Mouse (Mus musculus) stomach, embryonic 14.5 days (tissue): ENCODE measurements at regions not wholly inside any gene's neighbourhood (a gene's known extent, or its start where the extent isn't known, plus 50 kb on each side); places are given as distances from the start of the nearest gene placed in this dataset.

Source experiments
- ATAC-seq: fragments of 200-750 bp; cut with Nextera tagmentation; 2 replicates; pipeline ENCODE4 v1.8.0; 2017; ENCODE audit warnings: low read depth, moderate TSS enrichment; ENCODE audit not compliant: insufficient number of reproducible peaks, insufficient read depth, low FRiP score
- H3K27ac ChIP-seq: fragments of 300-500 bp; sonication (generic); 2 replicates; pipeline ENCODE4 v1.5.1; 2014; ENCODE audit warnings: mild to moderate bottlenecking, low read length, moderate library complexity, mixed read lengths
- H3K27me3 ChIP-seq: fragments of 300-500 bp; sonication (generic); 2 replicates; pipeline ENCODE4 v1.6.1; 2014; ENCODE audit warnings: low read length, control low read depth, mixed read lengths; ENCODE audit not compliant: control insufficient read depth, insufficient read depth
- H3K36me3 ChIP-seq: fragments of 300-500 bp; sonication (generic); 2 replicates; pipeline ENCODE4 v1.6.1; 2014; ENCODE audit warnings: mild to moderate bottlenecking, control low read depth, low read length, moderate library complexity, mixed read lengths; ENCODE audit not compliant: control insufficient read depth, insufficient read depth
- H3K4me1 ChIP-seq: fragments of 300-500 bp; sonication (generic); 2 replicates; pipeline ENCODE4 v1.6.1; 2014; ENCODE audit warnings: low read length, control low read depth, mixed read lengths; ENCODE audit not compliant: control insufficient read depth, insufficient read depth
- H3K4me2 ChIP-seq: fragments of 300-500 bp; sonication (generic); replicated peaks from 2 replicates; pipeline ENCODE4 v1.6.1; 2014; ENCODE audit warnings: low read depth, low read length, control low read depth
- H3K4me3 ChIP-seq: fragments of 300-500 bp; sonication (generic); 2 replicates; pipeline ENCODE4 v1.5.1; 2014; ENCODE audit warnings: low read depth, low read length, control low read depth
- H3K9ac ChIP-seq: fragments of 300-500 bp; sonication (generic); replicated peaks from 2 replicates; pipeline ENCODE4 v1.6.1; 2014; ENCODE audit warnings: low read depth, mild to moderate bottlenecking, control low read depth, low read length, moderate library complexity, mixed read lengths
- H3K9me3 ChIP-seq: fragments of 300-500 bp; sonication (generic); 2 replicates; pipeline ENCODE4 v1.6.1; 2016; ENCODE audit warnings: low read depth, low read length, control low read depth; ENCODE audit not compliant: control insufficient read depth
- WGBS: fragments of 180-500 bp; shearing (Covaris S2); extraction: QIAGEN DNeasy Blood & Tissue Kit; methylation state at CpG from one replicate; pipeline ENCODE4 v1.1.7; 2014; 5-methylcytosine and 5-hydroxymethylcytosine counted together

- no peaks in the 10 kb centered on the region for H3K27me3 ChIP-seq
- H3K4me1 ChIP-seq = peaks cover 23% of the 10 kb centered on the region
- WGBS = 37% methylated on average over 9 of the region's 9 CpGs
- H3K9me3 ChIP-seq = no peaks in the 10 kb centered on the region
- no peak overlapping the region for H3K9ac ChIP-seq
- peak overlapping the region; percentile 92 for H3K27ac ChIP-seq
- no peaks in the 10 kb centered on the region for H3K36me3 ChIP-seq
- H3K4me3 ChIP-seq = no peak overlapping the region
- ATAC-seq = peak; percentile 62; the same call in 1 of the 2 replicates
- no peak overlapping the region for H3K4me2 ChIP-seq
These were observed 74.5 kb upstream of the Boc start for GRCm38 (mm10) chr16:44633059-44633667.

- Histone ChIP-seq H3K27me3 (no peaks in the 10 kb centered on the region), H3K4me2 (peak overlapping the region; percentile 8), H3K27ac (peak overlapping the region; percentile 92), H3K4me3 (no peak overlapping the region), H3K36me3 (no peaks in the 10 kb centered on the region), H3K9ac (no peak overlapping the region), H3K4me1 (peaks cover 23% of the 10 kb centered on the region), H3K9me3 (no peaks in the 10 kb centered on the region)
- 22% methylated on average over 9 of the region's 9 CpGs for WGBS
- ATAC-seq = peak; percentile 90
These were observed 73.8 kb upstream of the Boc start for GRCm38 (mm10) chr16:44632330-44633058.

- Histone ChIP-seq H3K4me1 (peaks cover 23% of the 10 kb centered on the region), H3K4me2 (no peak overlapping the region), H3K9me3 (no peaks in the 10 kb centered on the region), H3K27me3 (no peaks in the 10 kb centered on the region), H3K9ac (no peak overlapping the region), H3K4me3 (no peak overlapping the region), H3K27ac (peak overlapping the region; percentile 92), H3K36me3 (no peaks in the 10 kb centered on the region)
- ATAC-seq = no peak
- WGBS = 50% methylated on average over 4 of the region's 4 CpGs
These were observed 72.8 kb upstream of the Boc start for GRCm38 (mm10) chr16:44631357-44632053.

DNA sequence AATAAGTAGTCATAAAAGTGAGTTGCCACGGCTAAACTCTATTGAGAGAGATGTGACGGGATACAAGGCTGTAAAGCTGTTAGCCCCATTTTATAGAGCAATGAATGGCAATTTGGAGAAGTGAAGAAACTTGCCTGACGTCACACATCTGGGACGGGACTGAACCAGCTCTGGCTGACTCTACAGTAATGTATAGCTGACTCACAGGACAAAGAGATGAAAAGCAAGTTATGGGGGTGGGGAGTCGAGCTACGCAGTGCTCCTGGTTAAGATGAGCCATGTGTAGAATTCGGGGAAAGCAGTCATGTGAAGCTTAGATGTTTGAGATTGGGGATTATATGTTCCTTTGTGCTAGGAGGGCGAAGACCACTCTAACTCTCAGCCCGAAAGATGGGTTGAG lies 72.2 kb upstream of the Boc start:
- Histone ChIP-seq H3K27me3 (no peaks in the 10 kb centered on the region), H3K4me2 (no peak overlapping the region), H3K4me3 (no peak overlapping the region), H3K36me3 (no peaks in the 10 kb centered on the region), H3K9me3 (no peaks in the 10 kb centered on the region), H3K4me1 (peaks cover 26% of the 10 kb centered on the region), H3K27ac (peak overlapping the region; percentile 92; the same call in 1 of the 2 replicates), H3K9ac (no peak overlapping the region)
- 63% methylated on average over 9 of the region's 9 CpGs for WGBS
- ATAC-seq = no peak

DNA sequence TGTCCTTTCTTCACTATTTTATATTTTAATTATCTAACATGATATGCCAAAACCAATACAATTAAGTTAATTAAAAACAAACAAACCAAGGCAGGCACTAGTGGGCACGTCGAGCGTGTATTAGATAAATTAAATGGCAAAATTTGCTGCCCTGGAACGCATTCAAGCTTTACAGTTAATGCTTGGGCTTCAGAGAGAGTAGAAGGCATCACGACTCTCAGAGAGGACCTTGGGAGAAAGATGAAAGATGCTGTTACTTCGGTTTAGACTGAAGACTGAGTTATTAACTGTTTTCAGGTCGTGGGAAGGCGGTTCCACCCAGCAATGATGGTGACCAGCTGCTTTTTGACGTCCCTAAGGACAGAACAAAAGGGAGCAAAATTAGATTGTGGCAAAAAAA lies 71.7 kb upstream of the Boc start:
- Histone ChIP-seq H3K4me3 (no peak overlapping the region), H3K9me3 (no peaks in the 10 kb centered on the region), H3K4me2 (no peak overlapping the region), H3K27me3 (no peaks in the 10 kb centered on the region), H3K9ac (no peak overlapping the region), H3K4me1 (peaks cover 30% of the 10 kb centered on the region), H3K36me3 (no peaks in the 10 kb centered on the region), H3K27ac (peak overlapping the region; percentile 27; the same call in 1 of the 2 replicates)
- 31% methylated on average over 9 of the region's 9 CpGs for WGBS
- no peak for ATAC-seq

- H3K27me3 ChIP-seq = no peaks in the 10 kb centered on the region
- no peak for ATAC-seq
- H3K9ac ChIP-seq = no peak overlapping the region
- H3K27ac ChIP-seq = peak overlapping the region; percentile 44
- H3K9me3 ChIP-seq = no peaks in the 10 kb centered on the region
- no peak overlapping the region for H3K4me3 ChIP-seq
- H3K36me3 ChIP-seq = no peaks in the 10 kb centered on the region
- 37% methylated on average over 8 of the region's 8 CpGs for WGBS
- H3K4me2 ChIP-seq = no peak overlapping the region
- H3K4me1 ChIP-seq = peaks cover 30% of the 10 kb centered on the region
These were observed 70.9 kb upstream of the Boc start for GRCm38 (mm10) chr16:44629296-44630275.

GRCm38 (mm10) chr16:44625871-44626293 lies 67.2 kb upstream of the Boc start:
- no peak for ATAC-seq
- WGBS = 27% methylated on average over 3 of the region's 3 CpGs
- H3K36me3 ChIP-seq = no peaks in the 10 kb centered on the region
- H3K9me3 ChIP-seq = no peaks in the 10 kb centered on the region
- H3K27ac ChIP-seq = peak overlapping the region; percentile 7; the same call in 1 of the 2 replicates
- no peak overlapping the region for H3K4me3 ChIP-seq
- H3K27me3 ChIP-seq = no peaks in the 10 kb centered on the region
- H3K4me1 ChIP-seq = peaks cover 20% of the 10 kb centered on the region
- no peak overlapping the region for H3K4me2 ChIP-seq
- H3K9ac ChIP-seq = no peak overlapping the region
